Mouse (Mus musculus): ENCODE results near the gene Rapgef4. TPM values are rescaled to one million over a fixed set of nuclear protein-coding genes. Genes with fewer than 3 reads are reported as not detected.
"Not testable (repeated sequence)": the region's sequence is repeated elsewhere in the genome, so short reads cannot be mapped to it uniquely, and the experiment has no call there.

Rapgef4 gene
- polyA plus RNA-seq, 1 experiment from 2014 or later, result 5.0 TPM

GRCm38 (mm10) chr2:72141091-72141490 lies 160.1 kb downstream of the Rapgef4 start:
- Histone ChIP-seq H3K36me3 (ENCODE audit: insufficient read depth, low read length) (no peaks in the 10 kb centered on the region), H3K27me3 (replicated peaks; ENCODE audit: insufficient read depth, low read length) (no peaks in the 10 kb centered on the region), H3K4me2 (replicated peaks; ENCODE audit: low read depth, low read length) (no peak overlapping the region), H3K4me1 (ENCODE audit: insufficient read depth, low read depth, low read length) (peaks cover 12% of the 10 kb centered on the region), H3K9ac (replicated peaks; ENCODE audit: low read depth) (no peak overlapping the region), H3K27ac (ENCODE audit: low read length) (no peak overlapping the region), H3K4me3 (ENCODE audit: low read depth, low read length) (no peak overlapping the region), H3K9me3 (ENCODE audit: low read length) (no peaks in the 10 kb centered on the region)
- DNase-seq (ENCODE audit: low spot score) (no peak), ATAC-seq (no peak)
- 71% methylated on average over 8 of the region's 8 CpGs for WGBS
- TF ChIP-seq EP300 (IDR thresholded peaks at IDR 0.05) (no peak), CTCF (IDR thresholded peaks at IDR 0.05) (no peak)

GRCm38 (mm10) chr2:72141732-72142131 lies 160.7 kb downstream of the Rapgef4 start:
- not testable (repeated sequence) for H3K27me3 ChIP-seq (replicated peaks; ENCODE audit: insufficient read depth, low read length); DNase-seq (ENCODE audit: low spot score); H3K9me3 ChIP-seq (ENCODE audit: low read length); H3K4me3 ChIP-seq (ENCODE audit: low read depth, low read length); H3K4me2 ChIP-seq (replicated peaks; ENCODE audit: low read depth, low read length); H3K9ac ChIP-seq (replicated peaks; ENCODE audit: low read depth); H3K27ac ChIP-seq (ENCODE audit: low read length); ATAC-seq; H3K36me3 ChIP-seq (ENCODE audit: insufficient read depth, low read length)
- H3K4me1 ChIP-seq (ENCODE audit: insufficient read depth, low read depth, low read length), result peaks cover 12% of the 10 kb centered on the region
- 95% methylated on average over 4 of the region's 4 CpGs for WGBS

GRCm38 (mm10) chr2:72143413-72143812 lies 162.4 kb downstream of the Rapgef4 start:
- TF ChIP-seq EP300 (IDR thresholded peaks at IDR 0.05) (no peak), CTCF (IDR thresholded peaks at IDR 0.05) (no peak)
- Histone ChIP-seq H3K36me3 (ENCODE audit: insufficient read depth, low read length) (no peaks in the 10 kb centered on the region), H3K9me3 (ENCODE audit: low read length) (no peaks in the 10 kb centered on the region), H3K4me2 (replicated peaks; ENCODE audit: low read depth, low read length) (no peak overlapping the region), H3K27ac (ENCODE audit: low read length) (no peak overlapping the region), H3K27me3 (replicated peaks; ENCODE audit: insufficient read depth, low read length) (no peaks in the 10 kb centered on the region), H3K4me1 (ENCODE audit: insufficient read depth, low read depth, low read length) (peaks cover 12% of the 10 kb centered on the region), H3K4me3 (ENCODE audit: low read depth, low read length) (no peak overlapping the region), H3K9ac (replicated peaks; ENCODE audit: low read depth) (no peak overlapping the region)
- no peak for DNase-seq (ENCODE audit: low spot score)
- WGBS, result 77% methylated on average over 9 of the region's 9 CpGs
- no peak for ATAC-seq

- Histone ChIP-seq H3K27me3 (replicated peaks; ENCODE audit: insufficient read depth, low read length) (no peaks in the 10 kb centered on the region), H3K27ac (ENCODE audit: low read length) (peak overlapping the region; percentile 43; the same call in 1 of the 2 replicates), H3K36me3 (ENCODE audit: insufficient read depth, low read length) (no peaks in the 10 kb centered on the region), H3K9me3 (ENCODE audit: low read length) (no peaks in the 10 kb centered on the region), H3K9ac (replicated peaks; ENCODE audit: low read depth) (no peak overlapping the region), H3K4me3 (ENCODE audit: low read depth, low read length) (no peak overlapping the region), H3K4me1 (ENCODE audit: insufficient read depth, low read depth, low read length) (peaks cover 12% of the 10 kb centered on the region), H3K4me2 (replicated peaks; ENCODE audit: low read depth, low read length) (no peak overlapping the region)
- peak; percentile 40 for ATAC-seq
- 17% methylated on average over 7 of the region's 7 CpGs for WGBS
- peak; percentile 51 for DNase-seq (ENCODE audit: low spot score)
- TF ChIP-seq EP300 (IDR thresholded peaks at IDR 0.05) (no peak), CTCF (IDR thresholded peaks at IDR 0.05) (no peak)
Observed at GRCm38 (mm10) chr2:72144576-72145200, 163.6 kb downstream of the Rapgef4 start.

GRCm38 (mm10) chr2:72145281-72145875 lies 164.3 kb downstream of the Rapgef4 start:
- TF ChIP-seq CTCF (IDR thresholded peaks at IDR 0.05) (no peak), EP300 (IDR thresholded peaks at IDR 0.05) (no peak)
- Histone ChIP-seq H3K36me3 (ENCODE audit: insufficient read depth, low read length) (no peaks in the 10 kb centered on the region), H3K4me1 (ENCODE audit: insufficient read depth, low read depth, low read length) (peaks cover 12% of the 10 kb centered on the region), H3K27me3 (replicated peaks; ENCODE audit: insufficient read depth, low read length) (no peaks in the 10 kb centered on the region), H3K9me3 (ENCODE audit: low read length) (no peaks in the 10 kb centered on the region), H3K9ac (replicated peaks; ENCODE audit: low read depth) (no peak overlapping the region), H3K27ac (ENCODE audit: low read length) (peak overlapping the region; percentile 43), H3K4me3 (ENCODE audit: low read depth, low read length) (no peak overlapping the region), H3K4me2 (replicated peaks; ENCODE audit: low read depth, low read length) (no peak overlapping the region)
- WGBS, result 68% methylated on average over 11 of the region's 11 CpGs
- DNase-seq (ENCODE audit: low spot score) (no peak), ATAC-seq (peak; percentile 48; the same call in 1 of the 2 replicates)

- DNase-seq (ENCODE audit: low spot score) (no peak), ATAC-seq (no peak)
- Histone ChIP-seq H3K4me3 (ENCODE audit: low read depth, low read length) (no peak overlapping the region), H3K4me2 (replicated peaks; ENCODE audit: low read depth, low read length) (no peak overlapping the region), H3K9ac (replicated peaks; ENCODE audit: low read depth) (no peak overlapping the region), H3K27me3 (replicated peaks; ENCODE audit: insufficient read depth, low read length) (no peaks in the 10 kb centered on the region), H3K9me3 (ENCODE audit: low read length) (no peaks in the 10 kb centered on the region), H3K36me3 (ENCODE audit: insufficient read depth, low read length) (no peaks in the 10 kb centered on the region), H3K27ac (ENCODE audit: low read length) (no peak overlapping the region), H3K4me1 (ENCODE audit: insufficient read depth, low read depth, low read length) (peaks cover 12% of the 10 kb centered on the region)
- 41% methylated on average over 10 of the region's 10 CpGs for WGBS
- TF ChIP-seq EP300 (IDR thresholded peaks at IDR 0.05), result no peak
- TF ChIP-seq CTCF (IDR thresholded peaks at IDR 0.05), result no peak
Observed at GRCm38 (mm10) chr2:72146061-72146460, 165.0 kb downstream of the Rapgef4 start.

Measured in lung, postnatal 0 days (tissue).